Mouse (Mus musculus) cortical plate, adult 2 months (tissue): ENCODE measurements at regions not wholly inside any gene's neighbourhood (a gene's known extent, or its start where the extent isn't known, plus 50 kb on each side); places are given as distances from the start of the nearest gene placed in this dataset.
A peak's percentile ranks its signal among the peaks of the same experiment; 100 is the strongest.

Experiments
- H3K27ac ChIP-seq: fragments of 200-500 bp; 2 replicates; pipeline ENCODE4 v1.5.1; 2012; ENCODE audit warnings: low read length, control low read depth, inconsistent platforms; ENCODE audit not compliant: insufficient read depth
- H3K4me1 ChIP-seq: fragments of 200-500 bp; 2 replicates; pipeline ENCODE4 v1.6.1; 2011; ENCODE audit warnings: low read length; ENCODE audit not compliant: control insufficient read depth, insufficient read depth
- H3K4me3 ChIP-seq: fragments of 200-500 bp; 2 replicates; pipeline ENCODE4 v1.5.1; 2011; ENCODE audit warnings: mild to moderate bottlenecking, low read length, control low read depth; ENCODE audit not compliant: insufficient read depth
- CTCF ChIP-seq: fragments of 200-500 bp; IDR thresholded peaks from 2 replicates; pipeline ENCODE4 v1.5.1; 2011; ENCODE audit warnings: mild to moderate bottlenecking, control low read depth, low read length; ENCODE audit not compliant: insufficient read depth; ENCODE audit errors: extremely low read depth
- POLR2A ChIP-seq: fragments of 200-500 bp; IDR thresholded peaks from 2 replicates; pipeline ENCODE4 v1.6.1; 2011; ENCODE audit warnings: mild to moderate bottlenecking, low read length, control low read depth; ENCODE audit not compliant: insufficient read depth; ENCODE audit errors: extremely low read depth

DNA sequence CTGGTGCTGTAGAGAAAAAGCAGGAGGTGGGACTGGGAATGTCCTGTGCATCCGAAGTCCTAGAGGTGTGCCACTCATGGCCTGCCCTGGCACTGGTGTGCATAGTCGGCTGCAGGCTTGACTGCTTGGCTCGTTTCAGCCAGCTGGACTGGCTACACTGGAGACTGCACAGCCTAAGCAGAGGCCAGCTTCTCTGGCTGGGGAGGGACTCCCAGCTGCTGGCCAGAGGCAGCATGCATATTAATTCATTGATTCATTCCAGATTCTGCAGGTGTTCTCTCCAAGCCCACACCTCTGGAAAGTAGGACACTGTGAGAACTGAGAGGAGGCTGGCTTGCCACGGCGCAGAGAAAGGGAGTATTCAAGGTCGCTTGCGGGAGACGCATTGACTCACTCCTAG lies 385.9 kb downstream of the Eipr1 start:
- Histone ChIP-seq H3K4me1 (peaks cover 23% of the 10 kb centered on the region), H3K27ac (0 out of 2 replicates have a peak overlapping the region, but pooled peaks have one; percentile 40)
- TF ChIP-seq CTCF: no peak
- TF ChIP-seq POLR2A: no peak

DNA sequence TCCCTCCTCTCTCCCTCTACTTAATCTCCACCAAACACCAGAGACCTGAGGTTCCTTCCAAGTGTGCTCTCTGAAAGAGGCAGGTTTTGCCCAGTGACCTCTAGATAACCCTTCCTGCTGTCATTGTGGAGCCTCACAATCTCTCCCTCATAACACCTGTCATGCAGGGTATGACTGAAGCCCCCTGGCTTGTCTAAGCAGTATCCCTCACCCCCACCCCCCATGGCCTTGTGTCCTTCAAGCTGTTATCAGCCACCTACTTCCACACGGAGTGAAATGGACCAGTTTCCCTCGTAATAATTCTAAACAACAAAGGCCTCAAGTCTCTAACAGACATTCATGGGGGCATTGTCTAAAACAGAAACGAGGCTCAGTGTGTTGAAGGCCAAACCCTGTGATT lies 387.6 kb upstream of the Myt1l start:
- peak overlapping the region; percentile 48; the same call in 1 of the 2 replicates for H3K27ac ChIP-seq
- H3K4me3 ChIP-seq: no peak overlapping the region
- TF ChIP-seq POLR2A: no peak
- TF ChIP-seq CTCF: no peak
- H3K4me1 ChIP-seq: peaks cover 27% of the 10 kb centered on the region

More for the DNA sequence above, 385.9 kb downstream of the Eipr1 start:
- H3K4me3 ChIP-seq: no peak overlapping the region

DNA sequence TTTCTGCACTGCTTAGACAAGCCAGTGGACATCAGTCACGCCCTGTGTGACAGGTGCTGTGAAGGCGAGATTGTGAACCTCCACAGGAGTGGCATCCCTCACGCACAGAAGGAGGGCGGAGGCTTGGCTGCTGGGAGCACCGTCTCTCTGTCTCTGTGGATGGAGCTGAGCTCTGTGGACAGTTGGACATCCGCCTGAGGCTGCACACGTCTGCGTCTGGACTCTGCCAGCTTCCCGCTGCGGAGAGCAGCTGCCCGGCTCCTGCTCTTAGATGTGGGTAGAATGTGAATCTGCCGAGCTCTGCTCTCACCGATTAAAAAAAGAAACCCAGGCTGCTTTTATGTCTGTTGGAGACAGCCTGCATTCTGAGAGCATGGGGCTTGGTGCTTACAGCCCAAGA lies 387.1 kb upstream of the Myt1l start:
- H3K4me1 ChIP-seq: peaks cover 27% of the 10 kb centered on the region
- H3K4me3 ChIP-seq: no peak overlapping the region
- TF ChIP-seq POLR2A (0 out of 2 replicates have a peak, but pooled peaks have one; percentile 14), CTCF (no peak)
- peak overlapping the region; percentile 86 for H3K27ac ChIP-seq

DNA sequence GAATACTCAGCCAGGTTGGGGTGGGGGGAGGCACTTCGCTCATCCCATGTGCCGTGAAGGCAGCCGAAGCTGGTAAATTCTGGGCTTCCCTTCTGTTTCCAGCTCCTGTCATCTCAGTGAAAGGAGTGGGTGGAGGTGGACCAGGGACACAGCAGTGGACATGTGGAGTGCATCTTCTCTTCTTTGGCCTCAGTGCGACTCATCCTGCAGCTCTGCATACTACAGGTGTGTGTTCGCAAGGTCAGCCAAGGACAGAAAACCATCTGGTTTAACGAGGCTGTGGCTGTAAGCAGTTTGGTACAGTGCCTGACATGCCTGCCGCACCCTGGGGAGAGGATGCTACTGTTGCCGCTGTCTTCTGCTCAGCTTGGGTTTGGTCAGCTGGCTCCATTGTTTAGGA lies 386.3 kb upstream of the Myt1l start:
- Histone ChIP-seq H3K4me3 (no peak overlapping the region), H3K4me1 (peaks cover 23% of the 10 kb centered on the region), H3K27ac (peak overlapping the region; percentile 86)
- no peak for TF ChIP-seq CTCF
- no peak for TF ChIP-seq POLR2A

DNA sequence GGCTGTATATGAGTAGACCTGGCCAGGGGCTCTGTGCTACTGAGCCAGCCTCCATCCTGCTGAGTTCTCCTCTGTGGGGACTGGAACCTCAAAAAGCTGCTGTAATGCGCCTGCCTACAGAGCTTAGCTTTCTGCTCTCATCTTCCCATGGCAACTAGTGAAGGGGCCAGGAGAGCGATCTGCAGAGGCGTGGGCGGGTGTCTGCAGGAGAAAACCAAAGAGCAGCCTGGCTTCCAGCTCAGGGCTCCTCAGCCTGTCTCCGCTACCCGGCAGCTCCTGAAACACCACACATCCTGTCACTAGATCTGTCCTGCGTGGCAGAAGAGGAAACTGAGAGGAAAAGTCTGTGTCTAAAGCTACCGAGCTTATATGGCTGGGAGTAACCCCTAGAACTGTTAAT lies 384.9 kb upstream of the Myt1l start:
- TF ChIP-seq CTCF (no peak), POLR2A (0 out of 2 replicates have a peak, but pooled peaks have one; percentile 37)
- H3K4me3 ChIP-seq: no peak overlapping the region
- H3K4me1 ChIP-seq: peaks cover 18% of the 10 kb centered on the region
- peak overlapping the region; percentile 86 for H3K27ac ChIP-seq

DNA sequence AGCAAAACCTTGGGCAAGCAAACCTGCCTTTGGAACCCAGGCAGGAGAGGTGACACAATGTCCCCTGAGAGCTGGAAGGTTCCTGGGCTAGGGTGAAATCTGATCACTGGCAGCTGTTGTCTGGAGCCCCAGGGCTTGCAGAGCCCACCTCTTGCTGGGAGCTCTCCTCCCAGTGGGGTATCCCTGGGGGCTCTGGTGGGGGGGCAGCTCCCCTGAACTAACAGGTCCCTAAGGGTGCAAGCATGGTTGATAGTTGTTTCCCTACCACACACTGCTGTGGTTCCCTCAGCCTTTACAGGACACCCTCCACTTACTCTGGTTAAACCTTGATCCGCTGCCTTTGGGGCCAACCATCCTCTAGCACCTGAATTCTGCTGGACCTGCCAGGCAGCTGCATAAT lies 367.3 kb upstream of the Myt1l start:
- no peak overlapping the region for H3K27ac ChIP-seq
- H3K4me1 ChIP-seq: no peaks in the 10 kb centered on the region
- TF ChIP-seq CTCF (no peak), POLR2A (no peak)
- H3K4me3 ChIP-seq: no peak overlapping the region

DNA sequence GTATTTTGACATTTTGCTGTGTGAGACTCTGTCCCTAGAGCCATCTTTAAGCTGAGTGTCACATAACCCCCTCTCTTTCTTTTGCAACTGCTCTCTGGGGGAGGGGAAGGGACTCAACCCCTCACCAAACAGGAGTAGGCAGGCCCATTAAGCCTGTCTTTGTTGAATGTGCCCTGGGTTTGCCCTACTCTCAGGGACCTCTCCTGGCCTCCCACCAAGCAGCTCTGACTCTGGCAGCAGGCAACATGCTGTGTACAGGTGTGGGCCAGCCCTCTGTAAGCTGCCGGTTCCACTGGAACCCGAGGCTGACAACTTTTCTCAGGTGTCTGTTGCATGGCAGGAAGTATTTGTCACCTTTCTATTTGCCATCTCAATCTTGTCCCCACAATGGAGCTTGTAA lies 366.6 kb upstream of the Myt1l start:
- Histone ChIP-seq H3K4me1 (no peaks in the 10 kb centered on the region), H3K4me3 (no peak overlapping the region), H3K27ac (no peak overlapping the region)
- no peak for TF ChIP-seq POLR2A
- no peak for TF ChIP-seq CTCF

DNA sequence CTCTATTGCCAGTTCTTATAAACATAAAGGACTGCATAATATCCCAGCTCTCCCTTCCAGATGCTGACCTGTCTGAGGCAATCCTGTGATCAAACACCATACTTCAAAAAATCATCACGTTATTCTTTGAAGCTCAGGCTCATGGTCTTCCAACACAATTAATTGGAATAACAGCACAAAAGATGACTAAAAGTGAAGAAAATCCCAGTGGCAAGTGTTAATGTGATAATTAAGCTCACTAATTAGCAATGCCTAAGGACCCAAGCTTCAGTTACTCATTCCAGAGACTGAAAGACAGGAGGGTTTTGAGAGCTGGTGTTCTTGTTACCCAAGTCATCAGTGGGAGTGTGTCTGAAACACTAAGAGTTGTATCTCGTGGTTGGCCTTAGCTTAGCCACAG lies 363.5 kb upstream of the Myt1l start:
- Histone ChIP-seq H3K4me1 (peaks cover 1% of the 10 kb centered on the region), H3K27ac (no peak overlapping the region), H3K4me3 (no peak overlapping the region)
- no peak for TF ChIP-seq CTCF
- no peak for TF ChIP-seq POLR2A

DNA sequence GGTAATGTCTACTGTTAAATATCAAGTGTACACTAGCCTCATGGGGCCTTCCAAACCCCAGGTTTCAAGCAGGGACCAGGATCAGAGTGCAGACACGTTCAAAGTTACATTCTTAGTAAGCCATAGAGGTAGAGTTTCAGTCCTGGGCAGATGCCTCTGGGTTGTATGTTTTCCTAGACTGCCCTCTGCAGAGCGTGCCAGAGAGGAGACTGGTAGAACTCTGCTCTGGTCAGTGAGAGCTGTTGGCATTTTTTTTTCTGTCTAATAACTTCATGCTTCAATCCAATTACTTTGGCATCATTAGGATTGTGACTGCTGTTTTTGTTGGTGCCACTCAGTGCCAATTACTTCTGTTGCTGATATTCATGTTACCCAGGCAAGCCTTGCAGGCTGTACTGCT lies 361.9 kb upstream of the Myt1l start:
- no peak overlapping the region for H3K4me3 ChIP-seq
- TF ChIP-seq CTCF: peak; percentile 40
- no peak for TF ChIP-seq POLR2A
- H3K27ac ChIP-seq: no peak overlapping the region
- H3K4me1 ChIP-seq: peaks cover 1% of the 10 kb centered on the region

DNA sequence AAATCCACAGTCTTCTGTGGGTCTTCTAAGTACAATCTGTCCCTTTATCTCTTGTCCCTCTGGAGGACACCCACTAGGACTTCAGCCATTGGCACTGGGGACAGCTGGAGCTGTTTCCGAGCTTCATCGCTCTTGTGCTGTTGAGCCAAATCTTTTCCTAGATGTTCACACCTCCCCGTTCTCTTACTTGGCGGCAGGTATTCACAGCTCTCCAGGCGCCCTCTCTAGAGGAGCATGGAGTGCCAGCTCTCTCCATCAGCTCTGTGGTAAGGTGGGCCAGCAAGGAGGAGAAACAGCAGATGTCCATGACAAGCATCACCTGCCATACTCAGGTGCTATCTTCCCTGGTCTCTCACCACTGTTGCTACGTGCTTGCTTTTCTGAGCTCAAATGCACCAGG lies 360.3 kb upstream of the Myt1l start:
- TF ChIP-seq CTCF: no peak
- no peak for TF ChIP-seq POLR2A
- Histone ChIP-seq H3K27ac (no peak overlapping the region), H3K4me1 (peaks cover 1% of the 10 kb centered on the region), H3K4me3 (no peak overlapping the region)

DNA sequence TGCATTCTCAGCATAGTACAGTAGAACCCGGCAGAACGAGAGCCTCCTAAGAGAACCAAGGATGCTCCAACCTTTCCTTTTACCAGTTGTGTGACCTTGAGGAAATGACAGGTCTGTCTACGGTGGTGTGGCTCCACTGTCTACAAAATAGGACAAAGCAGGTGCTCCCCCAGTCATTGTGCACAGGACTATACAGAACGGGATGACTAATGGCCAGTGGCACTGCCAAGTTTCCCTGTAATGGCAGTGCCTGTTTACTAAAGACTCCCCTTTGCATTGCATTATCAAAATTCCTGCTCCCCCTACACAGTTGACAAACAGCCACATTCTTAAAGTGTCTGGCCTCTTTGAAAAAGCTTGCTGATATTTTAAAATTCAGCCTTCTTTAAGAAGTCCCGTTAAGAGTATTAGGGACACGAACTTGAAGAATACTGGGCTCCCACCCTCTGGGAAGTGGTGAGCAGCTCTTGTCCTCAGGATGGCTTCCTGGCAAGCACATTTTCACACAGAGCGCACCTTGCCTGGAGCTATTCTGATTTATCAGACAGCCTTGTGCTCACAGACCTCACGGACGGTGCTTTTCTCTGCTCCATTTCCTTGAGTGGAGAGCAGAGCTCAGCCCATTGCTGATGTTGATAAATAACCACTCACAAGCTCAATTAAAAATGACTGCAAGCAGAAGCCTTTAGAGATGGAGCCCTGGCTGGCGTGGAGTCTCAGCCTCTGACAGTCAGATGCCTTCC lies 352.3 kb upstream of the Myt1l start:
- TF ChIP-seq CTCF (no peak), POLR2A (no peak)
- no peak overlapping the region for H3K27ac ChIP-seq
- no peaks in the 10 kb centered on the region for H3K4me1 ChIP-seq
- H3K4me3 ChIP-seq: no peak overlapping the region

DNA sequence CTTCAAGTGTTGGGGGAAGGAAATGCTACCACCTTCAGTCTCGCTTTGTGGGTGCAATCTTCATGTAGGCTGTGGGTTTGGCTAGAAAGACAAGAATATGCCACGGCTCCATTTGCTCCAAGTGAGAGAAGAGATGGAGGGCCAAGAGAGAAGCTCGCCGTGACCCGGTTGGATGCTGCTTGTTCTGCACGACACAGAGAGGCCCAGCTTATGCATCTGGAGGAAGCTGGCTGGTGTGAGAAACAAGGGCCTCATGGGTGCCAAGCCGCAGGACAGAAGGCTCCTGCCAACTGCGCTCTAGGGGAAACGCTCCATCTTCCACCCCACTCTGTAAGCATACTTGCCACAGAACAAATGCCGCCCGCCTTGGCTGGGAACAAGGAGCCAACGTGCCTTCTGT lies 351.0 kb upstream of the Myt1l start:
- H3K27ac ChIP-seq: no peak overlapping the region
- no peak for TF ChIP-seq CTCF
- no peak for TF ChIP-seq POLR2A
- no peaks in the 10 kb centered on the region for H3K4me1 ChIP-seq
- H3K4me3 ChIP-seq: no peak overlapping the region
